Mouse (Mus musculus) hematopoietic stem cell, adult 5-6 weeks (primary cell): Measurements from ENCODE around the gene Cir1. TPM values are rescaled to one million over a fixed set of nuclear protein-coding genes. Genes with fewer than 3 reads are reported as not detected.
A peak's percentile ranks its signal among the peaks of the same experiment; 100 is the strongest.

Experiments used
- ATAC-seq, 2 experiments: fragments of 125-278 bp in 1 of 2; replicated peaks in 1 of 2; 2 replicates each; pipeline ENCODE4 v1.8.0; 2016 to 2017; ENCODE audit warnings: inconsistent platforms in 2 of 2, mild to moderate bottlenecking in 2 of 2, moderate number of reproducible peaks in 2 of 2, low read depth in 1 of 2, moderate TSS enrichment in 1 of 2; ENCODE audit not compliant: low FRiP score in 2 of 2, poor library complexity in 2 of 2, severe bottlenecking in 2 of 2, insufficient read depth in 1 of 2, low TSS enrichment in 1 of 2
- total RNA-seq: library from RNA; stranded (forward); fragments of 172-1452, 232-1000 nt; gene quantifications from 2 replicates; pipeline ENCODE4 v1.2.3, GENCODE M21; 2017

Gene Cir1
- total RNA-seq, 1 experiment from 2014 or later, result 39.5 TPM

DNA sequence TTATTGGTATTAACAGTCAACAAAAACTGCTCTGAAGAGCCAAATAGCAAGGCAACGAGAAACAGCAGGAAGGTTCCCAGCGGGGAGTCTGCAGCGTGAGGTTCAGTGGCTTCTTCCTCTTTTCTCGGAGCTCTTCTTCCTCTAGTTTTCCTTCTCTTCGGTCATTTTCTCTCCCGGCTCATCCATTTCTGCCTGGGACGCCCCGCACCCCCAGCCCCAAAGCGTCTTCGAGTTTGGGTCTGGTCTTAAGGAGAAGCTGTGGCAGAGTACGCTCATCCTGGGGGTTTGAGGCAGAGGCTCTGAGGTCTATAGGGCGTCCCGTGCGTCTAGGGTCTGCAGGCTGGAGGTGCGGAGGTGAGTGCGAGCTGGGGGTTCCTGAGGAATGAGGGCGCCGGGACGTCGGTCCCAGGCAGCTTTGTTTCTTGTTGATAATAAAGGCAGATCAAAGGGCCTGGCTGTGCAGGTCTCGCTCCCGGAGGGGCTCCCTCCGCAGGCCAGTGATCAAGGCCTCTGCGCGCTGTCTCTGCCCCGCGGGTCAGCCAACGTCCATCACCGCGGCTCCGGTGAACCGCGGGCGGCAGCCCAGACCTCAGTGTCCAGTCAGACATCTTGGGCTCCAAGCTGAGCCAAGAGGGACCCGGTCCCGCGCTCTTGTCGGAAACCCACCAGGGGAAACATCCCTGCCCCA is 35.3 kb downstream of the Cir1 start:
- ATAC-seq, result no peak

DNA sequence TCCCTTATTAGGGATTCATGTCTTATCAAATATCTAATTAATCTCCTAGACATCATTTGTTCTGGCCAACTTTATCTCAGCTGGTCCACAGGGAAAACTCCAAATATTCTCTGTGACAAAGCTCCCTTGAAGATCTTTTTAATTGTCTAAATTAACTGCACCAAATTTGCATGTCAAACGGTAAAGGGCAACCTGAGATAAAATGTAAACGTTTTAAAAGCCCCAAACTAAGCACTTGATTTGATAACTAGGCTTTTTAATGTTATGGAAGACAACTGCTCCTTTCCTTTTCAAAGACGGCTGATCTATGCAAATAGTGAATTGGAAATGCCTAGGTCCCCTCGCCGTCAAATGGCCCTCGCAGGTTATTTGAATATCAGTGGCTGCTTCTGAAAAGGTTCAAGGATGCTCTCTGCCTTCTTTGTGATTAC is 36.3 kb downstream of the Cir1 start:
- no peak for ATAC-seq

GRCm38 (mm10) chr2:73275261-73276040 is 37.0 kb downstream of the Cir1 start:
- no peak for ATAC-seq

DNA sequence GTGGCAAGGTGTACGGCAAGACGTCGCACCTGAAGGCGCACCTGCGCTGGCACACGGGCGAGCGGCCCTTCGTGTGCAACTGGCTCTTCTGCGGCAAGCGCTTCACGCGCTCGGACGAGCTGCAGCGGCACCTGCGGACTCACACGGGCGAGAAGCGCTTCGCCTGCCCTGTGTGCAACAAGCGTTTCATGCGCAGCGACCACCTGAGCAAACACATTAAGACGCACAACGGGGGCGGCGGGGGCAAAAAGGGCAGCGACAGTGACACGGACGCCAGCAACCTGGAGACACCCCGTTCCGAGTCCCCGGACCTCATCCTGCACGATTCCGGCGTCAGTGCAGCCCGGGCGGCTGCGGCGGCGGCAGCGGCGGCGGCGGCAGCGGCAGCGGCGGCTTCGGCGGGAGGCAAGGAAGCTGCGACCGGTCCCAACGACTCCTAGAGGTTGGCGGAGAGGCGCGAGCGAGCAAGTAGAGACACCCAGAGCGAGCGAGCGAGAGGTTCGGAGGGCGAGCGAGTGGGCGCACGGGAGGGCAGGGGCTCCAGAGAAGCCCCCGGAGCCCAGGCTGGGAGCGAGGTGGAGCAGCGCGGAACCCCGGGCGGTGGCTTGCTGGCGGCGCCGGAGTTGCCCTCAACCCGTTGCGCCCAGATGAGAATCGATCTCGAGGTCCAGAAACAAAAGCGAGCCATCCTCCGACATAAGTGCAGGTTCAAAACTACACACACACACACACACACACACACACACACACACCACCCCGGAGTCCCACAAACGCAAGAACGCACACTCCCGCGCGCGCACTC is 38.2 kb downstream of the Cir1 start:
- no peak for ATAC-seq

GRCm38 (mm10) chr2:73273249-73274118 is 39.0 kb downstream of the Cir1 start:
- no peak for ATAC-seq

- ATAC-seq, result no peak
Measured at GRCm38 (mm10) chr2:73272351-73273248, 39.9 kb downstream of the Cir1 start.

DNA sequence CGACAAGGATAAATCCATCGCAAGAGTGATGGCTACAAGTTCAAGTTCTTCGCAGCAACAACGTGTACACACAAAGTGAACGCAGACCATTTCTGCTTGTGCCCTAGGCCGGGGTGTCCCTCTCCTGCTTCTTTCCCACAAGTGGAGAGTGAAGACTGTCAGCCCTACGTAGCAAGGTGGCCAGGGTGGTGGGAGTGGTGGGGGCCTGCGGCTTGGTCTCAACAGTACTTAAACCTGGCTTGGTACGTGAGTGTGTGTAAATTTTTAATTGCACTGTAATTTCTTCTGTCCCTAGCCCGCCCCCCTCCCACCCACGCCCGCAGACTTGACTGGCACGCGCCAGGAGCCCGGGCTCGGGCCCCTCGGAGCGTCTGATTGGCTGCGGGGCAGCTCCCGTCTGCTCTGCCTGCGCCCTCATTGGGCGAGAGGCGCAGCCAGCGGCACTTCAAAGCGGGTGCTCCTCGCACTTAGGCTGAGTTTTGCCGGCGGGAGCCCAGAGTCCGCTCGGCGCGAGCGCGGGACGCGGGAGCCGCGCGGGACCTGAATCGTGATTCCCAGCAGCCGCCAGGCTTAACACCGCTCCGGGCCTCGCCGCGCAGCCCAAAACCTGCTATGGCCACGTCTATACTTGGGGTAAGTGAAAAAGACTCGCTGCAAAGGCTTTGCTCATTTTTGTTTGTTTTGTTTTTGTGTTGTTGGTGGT is 40.9 kb downstream of the Cir1 start, which contains the start of gene Sp9:
Gene Sp9, plus strand, starts transcription at position 467 of the 703 bp plus-strand sequence.
- ATAC-seq, result 0 out of 4 replicates have a peak, but pooled peaks of 1 of the 2 experiments have one; percentile 16

- ATAC-seq, result no peak
Measured at GRCm38 (mm10) chr2:73270593-73271458, 41.7 kb downstream of the Cir1 start.

DNA sequence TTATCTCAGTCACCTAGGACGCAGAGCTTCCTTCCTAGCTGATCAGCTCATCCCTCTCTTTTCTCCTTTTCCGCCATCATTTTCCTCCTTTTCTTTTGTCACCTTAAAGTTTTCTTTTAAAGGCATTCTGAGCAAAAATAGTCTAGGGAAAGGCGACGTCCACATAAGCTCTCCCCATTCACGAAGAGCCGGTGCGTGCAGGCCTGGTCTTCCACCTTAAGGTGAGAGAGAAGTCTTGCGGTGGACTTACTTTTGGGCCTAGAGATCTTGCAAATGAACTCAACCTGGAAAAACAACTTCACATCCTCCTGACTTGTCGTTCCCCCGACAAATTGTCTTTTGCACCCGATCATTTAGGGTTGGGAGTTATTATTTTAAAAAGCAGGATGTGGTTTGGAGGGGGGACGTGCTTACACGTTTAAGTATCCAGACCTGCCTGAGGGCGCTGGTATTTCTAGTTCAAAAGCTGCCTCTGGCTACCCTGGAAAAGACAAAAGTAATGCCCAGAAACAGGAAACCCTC is 42.4 kb downstream of the Cir1 start:
- ATAC-seq, result no peak

DNA sequence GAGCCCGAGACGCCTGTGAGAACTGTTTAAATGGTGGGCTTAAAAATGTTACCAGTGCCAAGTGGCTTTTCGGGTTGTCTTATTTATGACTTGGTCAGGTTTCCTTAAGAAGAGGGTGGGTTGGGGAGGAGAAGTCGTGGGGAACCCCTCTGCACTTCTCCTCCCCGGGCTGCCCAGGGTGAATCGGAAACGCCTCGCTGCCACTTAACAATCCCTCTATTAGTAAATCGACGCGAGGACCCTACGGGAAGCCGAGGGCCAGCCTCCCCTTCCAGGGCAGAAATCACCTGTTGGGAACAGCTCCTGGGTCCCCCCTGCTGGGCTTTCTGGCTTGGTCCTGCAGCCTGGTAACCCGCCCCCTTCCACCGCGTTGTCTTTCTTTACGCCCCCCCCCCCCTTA is 42.8 kb downstream of the Cir1 start:
- no peak for ATAC-seq

DNA sequence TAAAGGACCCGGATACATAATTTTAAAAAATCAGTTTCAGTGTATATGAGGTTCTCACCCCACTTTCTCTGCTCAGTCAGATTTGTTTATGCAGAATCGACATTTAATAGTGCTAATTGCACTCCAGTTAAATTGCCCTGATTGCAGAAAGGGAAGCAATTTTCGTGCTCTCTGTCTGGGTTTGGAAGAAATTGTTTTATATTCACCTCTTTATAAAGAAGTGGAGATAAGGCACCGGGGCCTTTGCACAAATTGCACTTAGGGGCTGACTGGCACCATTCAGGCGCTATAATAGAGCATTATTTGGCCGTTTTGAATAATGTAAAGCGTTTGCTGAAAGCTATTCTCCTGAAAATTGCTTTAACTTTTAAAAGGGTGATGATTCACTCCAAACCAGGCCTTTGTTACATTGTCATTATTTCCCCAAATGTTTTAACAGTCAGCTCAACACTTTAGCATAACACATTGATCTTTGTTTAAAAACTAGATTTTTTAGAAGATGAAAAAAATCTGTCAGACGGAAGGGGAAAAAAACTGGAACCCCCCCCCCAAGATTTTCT is 43.6 kb downstream of the Cir1 start:
- ATAC-seq, result no peak

GRCm38 (mm10) chr2:73268281-73268680 is 44.2 kb downstream of the Cir1 start:
- no peak for ATAC-seq

GRCm38 (mm10) chr2:73267818-73268217 is 44.7 kb downstream of the Cir1 start:
- ATAC-seq, result no peak

GRCm38 (mm10) chr2:73267231-73267630 is 45.3 kb downstream of the Cir1 start:
- no peak for ATAC-seq
